Mouse (Mus musculus) layer of hippocampus, postnatal 25 days (tissue): ENCODE measurements around the gene Nexmif. TPM values are rescaled to one million over a fixed set of nuclear protein-coding genes. Genes with fewer than 3 reads are reported as not detected.
"Not testable (repeated sequence)": the region's sequence is repeated elsewhere in the genome, so short reads cannot be mapped to it uniquely, and the experiment has no call there.

Experiments
- DNase-seq, 2 experiments: peaks; one replicate each; pipeline ENCODE4 v3.0.0; 2022; ENCODE audit warnings: mixed read lengths in 2 of 2, low spot score in 1 of 2; ENCODE audit errors: extremely low spot score in 1 of 2
- microRNA-seq, 2 experiments: library from miRNA; unstranded; fragments of <30 nt; microRNA quantifications; one replicate each; pipeline ENCODE4 v1.2.0; 2021
- total RNA-seq, 2 experiments: library from RNA; stranded (reverse); gene quantifications; 2 replicates each; pipeline ENCODE4 v1.2.3; 2021

The Nexmif gene
- 10 to 100 TPM; 35.1 to 38.9 TPM for total RNA-seq

DNA sequence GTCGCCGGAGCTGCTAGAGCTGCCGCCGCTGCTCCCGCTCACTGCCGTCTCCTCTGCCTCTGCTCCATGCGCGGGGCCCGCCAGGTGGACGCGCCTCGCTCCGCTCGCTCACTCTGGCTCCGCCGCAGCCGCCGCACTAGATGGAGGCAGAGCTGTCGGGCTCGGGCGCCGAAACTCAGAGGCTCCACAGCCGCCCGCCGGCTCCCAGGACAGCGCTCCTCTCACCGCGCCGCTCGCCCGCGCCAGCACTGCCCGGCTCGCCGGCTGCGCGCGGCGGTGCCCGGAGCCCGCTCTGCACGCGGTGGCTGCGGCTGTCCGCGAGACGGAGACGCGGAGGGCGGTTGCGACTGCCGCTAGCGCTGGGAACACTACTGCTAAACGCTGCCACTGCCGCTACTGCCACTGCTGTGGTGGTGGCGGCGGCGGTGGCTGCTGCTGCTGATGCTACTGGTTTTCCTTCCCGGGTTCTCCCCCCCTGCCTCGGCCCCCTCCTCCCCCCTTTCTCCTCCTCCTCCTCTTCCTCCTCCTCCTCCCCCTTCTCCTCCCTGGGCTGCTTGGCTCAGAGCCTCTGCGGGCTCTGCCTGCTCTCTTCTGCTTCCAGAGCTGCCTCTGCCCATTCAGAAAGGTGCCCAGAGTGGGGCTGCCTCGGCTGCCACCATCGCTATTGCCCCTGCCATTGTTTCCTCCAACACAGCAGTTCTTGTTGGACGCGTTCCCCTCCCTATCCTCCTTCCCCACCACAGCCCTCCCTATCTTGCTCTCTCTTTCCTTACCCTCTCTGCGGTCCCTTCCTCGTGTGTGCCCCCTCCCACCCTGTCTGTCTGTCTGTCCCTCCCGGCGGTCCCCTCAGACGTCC lies at the start of gene Nexmif:
TSS of gene Nexmif (minus strand) at position 450 of the 856 bp plus-strand sequence.
- DNase-seq, result peak; percentile 27 to 42

DNA sequence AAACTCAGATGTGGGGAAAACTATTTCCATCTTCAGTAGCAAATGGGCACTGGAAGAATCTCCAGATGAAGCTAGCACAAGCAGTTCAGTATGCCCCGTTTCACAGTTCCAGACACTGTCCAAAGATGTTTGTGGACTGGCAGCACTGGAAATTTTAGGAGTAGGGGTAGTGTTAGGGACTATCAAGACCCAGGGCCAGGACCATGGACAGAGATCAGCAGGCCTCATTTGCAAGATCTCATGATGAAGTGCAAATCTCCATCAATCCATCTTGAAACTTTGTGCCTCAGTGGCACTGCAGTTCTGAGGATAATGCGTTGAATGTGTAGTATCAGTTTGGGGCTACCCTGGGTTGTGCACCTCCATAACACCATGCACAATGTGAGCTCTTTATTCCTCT lies 7.7 kb upstream of the Nexmif start:
- DNase-seq, result no peak

DNA sequence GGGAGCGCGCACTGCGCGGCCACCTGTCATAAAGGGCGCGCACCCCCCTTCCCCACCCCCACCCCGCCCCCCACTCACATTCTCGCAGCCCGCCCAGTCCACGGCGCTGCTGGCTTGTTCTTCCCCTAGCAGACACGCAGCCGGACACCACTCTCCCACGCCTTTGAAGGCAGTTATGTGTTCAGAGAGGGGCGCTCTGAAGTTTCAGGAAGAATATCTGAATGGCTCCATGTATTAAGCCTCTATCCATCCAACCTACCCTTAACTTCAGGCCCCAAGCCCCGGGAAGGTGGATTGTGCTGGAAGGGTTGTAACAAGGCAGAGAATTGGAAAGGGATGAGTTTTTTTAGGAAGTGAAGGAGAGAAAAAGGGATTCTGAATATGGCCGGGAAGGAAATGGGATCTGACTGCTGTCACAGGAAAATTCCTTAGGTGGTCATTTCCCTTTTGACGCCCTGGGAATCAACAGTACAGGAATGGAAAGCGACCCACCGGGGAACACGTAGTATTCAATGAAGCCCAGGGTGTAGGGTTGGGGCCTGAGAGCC lies 681 bp upstream of the Nexmif start:
- DNase-seq, result peak in 1 of 2 experiments; percentile 19

DNA sequence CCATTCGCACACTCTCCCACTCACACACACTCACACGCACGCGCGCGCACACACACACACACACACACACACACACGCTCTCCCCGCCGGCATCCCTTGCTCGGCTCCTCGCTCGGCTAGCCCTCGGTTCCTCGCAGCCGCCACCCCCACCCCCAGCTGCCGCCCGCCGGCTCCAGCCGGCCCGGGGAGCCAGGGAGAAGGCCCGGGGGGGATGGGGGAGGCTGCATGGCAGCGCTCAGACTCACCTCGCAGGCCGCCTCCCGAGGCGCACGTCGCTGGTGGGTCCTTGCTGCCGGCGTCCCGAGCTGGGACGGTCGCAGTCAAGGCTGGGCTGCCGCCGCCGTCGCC lies 623 bp downstream of the Nexmif start:
- DNase-seq, result peak in 1 of 2 experiments; percentile 24

DNA sequence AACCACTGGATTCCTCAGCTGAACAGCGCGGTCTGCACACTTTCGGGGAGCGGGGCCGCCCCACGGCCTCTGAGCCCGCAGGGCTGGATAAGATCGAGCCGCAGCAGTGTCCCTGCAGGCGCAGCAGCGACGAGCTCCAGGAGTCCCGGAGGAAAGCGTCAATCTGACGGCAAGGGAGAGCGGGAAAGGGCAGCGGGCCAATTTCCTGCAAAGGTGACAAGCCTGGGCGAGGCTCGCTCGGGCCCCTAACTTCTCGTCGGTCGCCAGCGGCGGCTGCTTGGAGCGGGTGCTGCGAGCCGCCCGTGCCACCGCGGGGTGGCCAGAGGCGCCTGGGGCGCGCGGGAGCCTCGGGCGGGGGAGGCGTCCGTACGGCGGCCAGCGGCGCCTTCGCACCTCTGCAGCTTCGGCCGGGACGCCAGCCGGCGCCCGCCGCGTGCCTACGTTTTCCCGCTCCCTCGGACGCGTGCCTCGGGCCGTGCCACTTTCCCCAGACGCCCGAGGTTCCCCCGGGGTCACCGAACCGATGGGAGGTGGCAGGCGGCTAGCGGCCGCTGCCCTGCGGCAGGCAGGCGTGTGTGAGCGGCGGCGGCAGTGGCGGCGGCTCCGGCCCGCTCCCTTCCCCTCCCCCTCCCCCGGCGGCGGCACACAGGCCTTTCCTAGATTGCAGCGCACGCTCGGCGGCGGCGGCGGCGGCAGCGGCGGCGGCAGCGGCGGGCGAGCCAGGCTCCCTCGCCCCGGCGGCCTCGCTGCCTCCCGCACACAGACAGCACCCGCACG lies 1.2 kb downstream of the Nexmif start:
- DNase-seq, result peak; percentile 21 to 35

DNA sequence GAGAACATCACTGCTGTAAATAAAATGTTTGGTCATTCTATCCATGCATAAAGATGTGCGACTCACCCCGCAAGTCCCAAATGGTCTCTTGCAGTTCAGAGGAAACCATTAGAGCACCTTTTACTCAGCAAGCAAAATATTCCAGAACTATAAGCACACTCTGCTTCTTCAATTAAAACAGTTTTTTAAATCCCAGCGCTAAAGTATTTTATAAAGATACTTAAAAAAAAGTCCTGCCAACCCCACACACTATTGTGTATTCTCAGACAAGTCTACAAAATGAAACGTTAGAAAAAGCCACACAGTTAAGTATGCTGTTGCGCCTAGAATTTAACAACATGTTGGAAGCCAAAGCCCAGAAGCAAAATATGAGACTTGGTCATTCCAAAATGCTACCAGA lies 1.9 kb downstream of the Nexmif start:
- DNase-seq, result no peak

DNA sequence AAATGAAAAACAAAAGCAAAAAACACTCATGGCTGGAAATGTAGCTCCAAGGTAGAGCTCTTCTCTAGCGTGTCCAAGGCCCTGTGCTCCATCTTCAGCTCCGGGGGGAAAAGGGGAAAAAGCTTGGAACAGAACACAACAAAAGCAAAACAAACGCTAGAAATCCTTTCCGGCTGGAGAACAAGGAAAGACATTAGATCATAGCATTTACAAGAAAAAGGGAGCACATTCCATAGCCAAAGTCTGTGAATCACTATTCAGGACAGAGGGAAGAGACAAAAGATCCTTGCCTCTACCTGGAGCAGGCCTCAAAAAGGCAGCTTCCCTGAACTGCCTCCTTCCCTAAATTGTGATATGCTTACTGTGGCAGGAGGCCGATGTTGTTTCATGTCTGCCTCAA lies 4.4 kb downstream of the Nexmif start:
- DNase-seq, result no peak

DNA sequence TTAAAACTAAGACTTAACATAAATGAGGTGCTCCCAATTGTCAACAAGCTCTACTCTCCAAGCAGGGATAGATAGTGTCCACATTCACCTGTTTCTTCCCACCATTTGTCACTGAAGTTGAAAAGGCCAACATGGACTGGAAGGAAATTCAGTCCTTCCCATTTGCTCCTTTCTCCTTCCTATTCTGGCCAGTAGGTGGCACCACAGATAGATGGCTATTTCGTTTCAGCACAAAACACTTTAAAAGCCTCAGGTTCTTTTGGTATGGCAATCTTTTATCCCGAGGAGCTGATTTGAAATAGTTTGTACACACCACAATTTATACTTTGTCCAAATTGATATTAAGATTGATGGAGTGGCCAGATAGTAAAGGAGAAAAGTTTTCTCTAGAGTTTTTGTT lies 21.7 kb downstream of the Nexmif start:
- peak in 1 of 2 experiments; percentile 45 for DNase-seq

DNA sequence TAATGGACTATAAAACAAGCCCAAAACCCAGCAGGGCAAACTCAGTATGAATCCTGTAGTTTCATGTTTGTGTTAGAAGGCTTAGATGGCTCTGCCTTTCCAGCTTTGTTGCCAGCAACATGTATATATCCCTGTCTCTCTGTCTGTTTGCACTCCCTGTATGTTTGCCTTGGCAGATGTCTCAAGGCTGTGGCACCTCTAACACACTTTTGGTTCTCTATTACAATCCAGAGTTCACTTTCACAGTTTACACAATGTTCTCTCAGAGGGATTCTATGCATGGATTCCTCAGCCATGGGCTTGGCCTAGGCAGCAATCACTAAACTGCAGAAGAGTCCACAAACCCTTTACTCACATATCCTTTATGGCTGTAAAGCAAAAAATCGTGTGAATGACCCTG lies 50.9 kb downstream of the Nexmif start:
- DNase-seq, result no peak

DNA sequence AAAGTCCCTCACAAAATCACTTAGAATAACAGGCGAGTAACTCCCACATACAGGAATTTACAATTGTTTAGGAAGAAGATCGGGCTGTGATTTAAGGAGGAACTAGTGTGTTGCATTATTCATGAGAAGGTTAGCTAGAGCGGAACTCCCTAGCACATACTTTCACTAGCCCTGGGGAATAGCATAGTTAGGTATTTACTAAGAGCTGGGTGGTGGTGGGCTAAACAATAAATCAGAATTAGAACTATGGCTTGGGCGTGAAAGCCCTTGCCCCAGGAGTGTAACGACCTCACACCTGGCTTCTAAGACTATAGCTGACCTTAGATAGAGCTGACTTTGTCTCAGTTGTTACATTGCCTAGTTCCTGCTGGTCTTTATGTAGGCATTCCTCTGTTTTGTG lies 85.7 kb downstream of the Nexmif start:
- DNase-seq, result not testable (repeated sequence)

DNA sequence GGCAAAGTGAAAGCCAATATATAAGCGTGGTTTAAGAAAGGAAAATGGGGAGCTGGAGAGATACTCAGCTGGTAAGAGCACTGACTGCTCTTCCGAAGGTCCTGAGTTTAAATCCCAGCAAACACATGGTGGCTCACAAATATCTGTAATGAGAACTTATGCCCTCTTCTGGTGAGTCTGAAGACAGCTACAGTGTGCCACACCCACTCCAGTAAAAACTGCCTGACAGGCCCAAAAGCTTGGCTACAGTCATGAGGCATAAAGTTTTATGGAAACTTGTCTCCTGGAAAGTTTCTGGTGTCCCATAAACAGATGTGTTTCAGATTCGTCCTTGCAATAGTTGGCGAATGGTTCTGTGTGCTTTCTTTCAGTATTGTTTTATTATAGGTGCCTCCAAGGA lies 86.4 kb downstream of the Nexmif start:
- no peak for DNase-seq

DNA sequence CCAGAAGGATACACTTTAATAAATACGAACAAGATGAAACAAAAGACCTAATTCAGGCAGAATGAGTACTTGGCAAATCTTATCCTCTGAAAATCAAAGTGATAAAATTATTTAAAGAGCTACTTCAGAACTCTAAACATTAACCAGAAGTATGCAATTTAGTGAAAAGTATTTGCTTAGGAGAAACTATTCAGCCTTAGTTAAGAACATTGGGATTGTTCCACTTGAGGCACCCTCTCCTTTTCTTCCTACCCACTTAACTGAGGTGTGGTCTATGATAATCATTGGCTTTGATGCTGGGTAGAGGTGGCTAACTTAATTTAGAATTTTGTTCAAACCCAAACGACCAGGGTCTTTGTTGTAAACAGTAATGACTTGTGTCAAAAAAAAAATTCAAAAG lies 146.1 kb downstream of the Nexmif start:
- DNase-seq, result no peak

DNA sequence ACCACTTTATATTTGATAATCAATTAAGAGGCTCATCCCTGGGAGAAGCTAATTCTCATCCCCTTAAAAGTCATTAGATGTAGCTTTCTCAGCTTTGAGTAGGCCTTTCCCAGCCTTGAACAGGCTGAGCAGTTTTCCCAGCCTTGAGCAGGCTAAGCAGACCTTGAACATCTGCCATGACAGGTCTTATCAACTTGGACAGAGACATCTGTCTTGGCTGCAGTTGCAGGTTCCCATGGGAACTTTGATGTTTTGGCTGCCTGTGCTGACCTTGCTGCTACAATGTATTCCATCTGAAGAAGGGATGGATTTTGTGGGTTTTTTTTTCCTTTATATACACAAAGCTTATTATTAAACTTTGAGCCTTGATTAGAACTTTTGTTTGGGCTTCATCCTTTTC lies 160.7 kb downstream of the Nexmif start:
- DNase-seq, result no peak

DNA sequence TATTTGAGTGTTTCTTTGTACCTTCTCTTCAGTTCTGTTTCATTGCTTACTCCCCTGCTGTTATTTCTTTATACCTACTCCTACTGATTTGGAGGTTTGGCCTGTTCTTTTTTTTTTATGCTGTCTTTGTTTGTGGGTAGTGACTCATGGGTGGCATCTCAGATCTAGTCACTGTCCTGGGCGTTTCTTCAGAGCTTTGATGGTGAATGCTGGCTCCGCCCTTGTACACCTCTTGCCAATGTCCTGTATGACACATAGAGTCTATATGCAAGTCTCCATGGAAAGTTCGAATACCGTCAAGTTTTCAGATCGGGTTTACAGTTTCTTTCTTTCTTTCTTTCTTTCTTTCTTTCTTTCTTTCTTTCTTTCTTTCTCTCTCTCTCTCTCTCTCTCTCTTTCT lies 167.1 kb downstream of the Nexmif start:
- no peak for DNase-seq

DNA sequence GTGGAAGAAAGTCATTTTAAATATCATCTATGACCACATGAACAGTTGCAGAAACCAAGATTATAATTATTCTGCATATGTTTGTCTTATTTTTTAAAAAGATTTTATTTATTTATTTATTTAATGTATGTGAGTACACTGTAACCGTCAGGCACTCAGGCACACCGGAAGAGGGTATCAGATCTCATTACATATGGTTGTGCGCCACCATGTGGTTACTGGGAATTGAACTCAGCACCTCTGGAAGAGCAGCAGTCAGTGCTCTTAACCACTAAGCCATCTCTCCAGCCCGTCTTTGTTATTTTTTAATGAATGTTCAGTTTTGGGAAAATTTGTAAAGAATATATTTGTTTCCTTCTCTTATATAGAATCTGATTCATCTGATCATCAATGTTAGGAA lies 168.2 kb downstream of the Nexmif start:
- peak in 1 of 2 experiments; percentile 8 for DNase-seq

Small RNA genes within 50 kb of the gene (microRNA-seq; reads per million reads assigned to microRNA genes)
- gene Gm24993 (0 reads per million in 2 experiments), gene Mir672 (667 to 863 reads per million in 2 experiments)

Other genes starting within 250 kb of the Nexmif start
- 10 to 100 TPM; 47.4 to 53.2 TPM for gene Rlim, start 219.9 kb downstream of the Nexmif start, total RNA-seq
- gene Abcb7, start 212.7 kb upstream of the Nexmif start, total RNA-seq, result 10 to 100 TPM; 28.1 to 31.9 TPM